Mouse (Mus musculus) urinary bladder, postnatal 36 days (tissue): ENCODE results near the gene Rhoh.

Experiments
- DNase-seq, 2 experiments: peaks; one replicate each; pipeline ENCODE4 v3.0.0; 2022; ENCODE audit warnings: low spot score in 2 of 2, mixed read lengths in 1 of 2

Rhoh gene

DNA sequence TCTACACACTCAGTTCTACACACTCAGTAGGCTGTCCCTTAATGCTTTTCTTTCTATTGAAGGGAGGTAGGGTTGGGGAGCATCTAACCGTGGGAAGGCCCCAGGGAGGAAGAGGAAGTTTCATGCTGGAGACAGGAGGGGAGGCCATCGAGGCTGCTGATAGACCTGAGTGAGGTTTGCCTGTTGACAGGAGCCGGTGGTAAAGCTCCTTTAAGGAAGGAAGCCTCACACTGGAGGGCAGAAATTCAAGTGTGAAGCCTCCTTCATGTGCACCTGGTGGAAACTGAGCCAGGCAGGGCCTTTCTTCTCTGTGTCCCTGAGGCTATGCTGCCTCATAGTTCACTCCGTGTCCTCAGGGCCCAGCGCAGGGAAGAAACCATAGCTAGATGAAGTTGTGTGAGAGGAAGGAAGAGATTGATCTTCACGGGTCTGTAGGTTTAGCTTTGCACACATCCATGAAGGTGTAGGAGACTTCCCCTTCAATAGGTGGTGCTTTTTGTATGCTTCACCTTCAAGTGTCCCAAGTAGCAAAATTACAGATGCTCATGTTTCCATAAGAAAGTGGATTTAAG lies 34.2 kb downstream of the Rhoh start:
- no peak for DNase-seq

DNA sequence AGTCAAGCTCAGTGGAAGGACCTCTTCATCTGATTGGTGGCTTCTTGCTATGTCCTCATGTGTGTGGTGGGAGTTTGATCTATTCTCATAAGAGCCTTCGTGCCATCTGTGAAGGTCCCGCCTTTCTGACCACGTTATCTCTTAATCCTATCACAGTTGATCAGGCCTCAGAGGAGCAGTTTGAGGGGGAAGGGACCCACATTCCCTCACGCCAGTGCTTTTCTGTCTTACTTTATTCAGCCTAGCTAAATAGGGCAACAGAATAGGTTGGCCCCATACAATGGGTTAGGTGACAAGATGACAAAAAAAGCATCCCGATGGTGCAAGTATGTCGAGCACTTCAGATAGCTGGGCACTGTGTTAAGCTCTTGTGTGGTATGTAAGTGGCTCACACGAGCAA lies 34.8 kb downstream of the Rhoh start:
- no peak for DNase-seq

DNA sequence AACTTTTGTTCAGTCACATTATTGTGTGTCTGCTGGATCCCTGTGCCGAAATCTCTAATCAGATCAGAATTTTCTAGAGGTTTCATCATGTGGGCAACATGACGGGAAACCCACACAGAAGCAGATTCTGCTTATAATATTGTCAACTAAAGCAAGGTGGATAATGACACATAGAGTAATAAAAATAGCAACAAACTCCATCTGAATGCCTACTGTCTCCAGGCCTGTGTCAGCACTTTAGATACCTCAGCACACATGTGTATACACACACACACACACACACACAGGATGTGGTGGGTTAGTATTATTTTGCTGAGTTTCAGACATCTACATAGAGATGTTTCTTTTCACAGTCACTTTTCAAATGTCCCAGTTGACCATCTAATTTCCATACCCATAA lies 36.7 kb downstream of the Rhoh start:
- no peak for DNase-seq

GRCm38 (mm10) chr5:65898683-65899082 lies 37.7 kb downstream of the Rhoh start:
- no peak for DNase-seq

- DNase-seq: no peak
Observed at GRCm38 (mm10) chr5:65900113-65900512, 39.1 kb downstream of the Rhoh start.

GRCm38 (mm10) chr5:65900862-65901265 lies 39.9 kb downstream of the Rhoh start:
- DNase-seq: no peak

- DNase-seq: no peak
Observed at GRCm38 (mm10) chr5:65901868-65902418, 40.9 kb downstream of the Rhoh start.

GRCm38 (mm10) chr5:65902811-65903210 lies 41.8 kb downstream of the Rhoh start:
- DNase-seq: no peak

DNA sequence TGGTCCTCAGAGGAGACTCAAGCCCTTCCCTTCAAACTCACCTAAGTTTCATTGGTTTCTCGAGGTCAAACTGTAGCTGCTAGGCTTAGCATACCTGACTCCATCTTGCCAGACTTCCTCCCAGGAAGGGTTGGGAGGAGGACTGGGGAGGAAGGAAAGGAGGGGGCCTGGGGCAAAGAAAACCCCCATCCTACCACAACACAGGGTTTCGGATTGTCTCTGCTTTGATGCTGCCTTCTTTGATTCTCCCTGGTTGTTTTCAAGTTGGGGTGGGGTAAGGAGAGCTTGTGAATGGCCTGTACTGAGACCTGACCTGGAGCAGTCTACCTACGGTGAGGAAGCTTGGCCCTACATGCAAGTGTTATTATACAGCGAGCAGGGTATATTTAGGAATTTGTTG lies 43.5 kb downstream of the Rhoh start:
- DNase-seq: no peak

DNA sequence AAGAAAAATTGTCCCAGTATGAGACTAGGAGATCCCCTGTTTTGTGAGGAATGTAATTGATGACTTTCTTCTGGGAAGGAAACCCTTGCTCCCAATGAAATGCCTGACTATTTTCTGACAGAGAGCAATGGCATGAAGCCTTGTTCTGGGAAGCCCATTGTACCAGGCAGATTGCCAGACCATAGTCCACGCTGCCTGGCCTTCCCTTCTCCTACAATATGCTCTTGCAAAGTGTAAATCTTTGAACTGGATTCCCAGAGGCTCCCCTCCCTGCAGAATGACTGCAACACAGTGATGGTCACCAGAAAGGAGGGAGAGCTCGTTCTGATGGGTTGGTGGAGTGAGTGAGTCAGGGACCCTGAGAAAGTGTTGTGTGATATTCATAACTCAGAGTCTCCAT lies 47.7 kb downstream of the Rhoh start:
- no peak for DNase-seq

GRCm38 (mm10) chr5:65909321-65909720 lies 48.3 kb downstream of the Rhoh start:
- no peak for DNase-seq

DNA sequence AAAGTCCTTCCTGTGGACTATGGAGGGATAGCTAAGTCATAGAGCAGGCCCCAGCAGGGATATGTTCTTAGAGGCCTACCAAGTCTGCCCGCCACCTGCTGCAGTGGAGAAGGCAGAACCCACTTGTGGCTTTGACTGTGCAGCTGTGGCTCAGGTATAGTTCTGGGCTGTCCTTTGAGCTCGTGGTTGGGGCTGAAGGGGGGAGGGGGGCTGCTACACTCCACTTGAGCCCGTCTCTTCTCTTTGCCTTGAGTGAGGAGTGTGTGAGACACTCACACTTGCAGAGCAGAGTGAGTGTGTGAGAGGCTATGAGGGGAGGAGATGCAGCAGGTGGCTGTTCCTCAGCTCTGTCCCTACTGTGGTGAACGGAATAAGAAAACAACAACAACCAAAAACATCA lies 49.4 kb downstream of the Rhoh start:
- no peak for DNase-seq

DNA sequence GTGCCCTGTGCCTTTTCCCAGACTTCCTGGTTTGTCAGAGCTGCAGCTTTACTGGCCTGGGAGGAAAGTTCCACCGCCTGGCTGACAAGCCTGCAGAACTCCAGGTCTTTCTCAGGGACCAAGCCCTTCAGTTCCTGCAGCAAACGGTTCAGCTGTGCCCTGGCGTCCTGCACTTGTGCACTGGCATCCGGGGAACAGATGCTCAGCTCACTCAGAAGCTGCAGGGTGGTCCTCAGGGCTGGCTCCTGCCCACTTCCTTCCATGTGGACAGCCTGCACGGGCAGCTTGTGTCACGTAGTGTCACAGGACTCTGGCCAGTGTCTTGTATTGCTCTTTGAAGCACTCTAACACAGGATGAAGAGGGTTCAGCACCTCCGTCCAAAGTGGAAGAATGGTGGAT lies 50.7 kb downstream of the Rhoh start:
- DNase-seq: no peak

DNA sequence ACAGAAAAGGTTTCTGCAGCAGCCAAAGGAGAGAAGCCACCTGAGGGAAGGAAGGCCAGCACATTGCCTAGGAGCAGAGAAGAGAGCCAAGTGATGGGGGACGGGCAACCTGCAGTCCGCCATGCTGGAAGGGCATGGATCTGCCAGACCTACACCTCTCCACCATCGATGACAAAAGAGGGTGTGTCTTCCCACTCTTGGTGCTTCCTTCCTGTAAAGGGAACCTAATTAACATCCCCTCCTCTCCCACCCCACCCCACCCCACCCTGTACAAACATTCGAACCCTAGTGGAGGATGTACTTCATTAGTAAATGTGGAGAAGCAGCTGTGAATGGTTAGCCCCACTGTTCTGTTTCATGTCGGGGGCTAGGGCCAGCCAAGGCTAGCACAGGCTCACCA lies 51.2 kb downstream of the Rhoh start:
- no peak for DNase-seq

- no peak for DNase-seq
Observed at GRCm38 (mm10) chr5:65913126-65913525, 52.1 kb downstream of the Rhoh start.

GRCm38 (mm10) chr5:65914342-65914741 lies 53.3 kb downstream of the Rhoh start:
- DNase-seq: no peak

GRCm38 (mm10) chr5:65916930-65917329 lies 55.9 kb downstream of the Rhoh start:
- DNase-seq: no peak

DNA sequence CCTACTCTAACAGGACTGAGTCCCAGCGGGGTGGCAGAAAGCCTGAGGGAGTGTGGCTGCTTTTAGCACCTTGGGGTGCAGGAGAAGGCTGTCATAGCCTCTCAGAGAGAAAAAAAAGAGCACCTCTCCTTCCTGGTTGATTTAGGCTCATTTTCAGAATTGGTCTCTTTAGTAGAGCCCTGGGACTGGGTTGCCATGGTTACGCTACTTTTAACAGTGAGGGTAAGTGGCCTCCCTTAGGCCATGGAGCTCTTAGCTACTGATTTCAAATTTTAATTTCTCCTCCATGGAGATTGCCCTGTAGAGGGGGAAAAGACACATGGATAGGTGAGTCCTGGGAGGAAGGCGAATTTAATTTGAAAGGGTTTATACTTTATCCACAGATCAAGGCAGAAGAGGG lies 57.6 kb downstream of the Rhoh start:
- DNase-seq: no peak

GRCm38 (mm10) chr5:65919326-65919725 lies 58.3 kb downstream of the Rhoh start:
- no peak for DNase-seq

DNA sequence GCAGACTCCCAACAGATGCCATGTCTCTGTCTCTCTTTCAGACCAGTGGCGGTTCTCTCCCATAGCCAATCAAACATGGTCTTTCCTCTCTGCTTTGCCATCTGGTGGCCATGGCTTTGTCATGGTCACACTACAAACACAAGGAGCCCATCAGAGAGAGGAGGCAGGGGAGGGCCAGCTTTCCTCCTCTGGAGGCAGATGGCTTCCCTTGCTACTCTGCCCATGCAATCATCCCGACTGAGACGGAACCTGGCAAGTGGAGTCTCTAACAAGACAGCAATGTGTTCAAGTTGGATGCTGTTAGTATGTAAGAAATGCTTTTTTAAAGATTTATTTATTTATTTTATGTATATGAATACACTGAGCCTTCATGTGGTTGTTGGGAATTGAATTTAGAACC lies 58.9 kb downstream of the Rhoh start:
- DNase-seq: no peak

GRCm38 (mm10) chr5:65920701-65921426 lies 59.9 kb downstream of the Rhoh start:
- DNase-seq: no peak

DNA sequence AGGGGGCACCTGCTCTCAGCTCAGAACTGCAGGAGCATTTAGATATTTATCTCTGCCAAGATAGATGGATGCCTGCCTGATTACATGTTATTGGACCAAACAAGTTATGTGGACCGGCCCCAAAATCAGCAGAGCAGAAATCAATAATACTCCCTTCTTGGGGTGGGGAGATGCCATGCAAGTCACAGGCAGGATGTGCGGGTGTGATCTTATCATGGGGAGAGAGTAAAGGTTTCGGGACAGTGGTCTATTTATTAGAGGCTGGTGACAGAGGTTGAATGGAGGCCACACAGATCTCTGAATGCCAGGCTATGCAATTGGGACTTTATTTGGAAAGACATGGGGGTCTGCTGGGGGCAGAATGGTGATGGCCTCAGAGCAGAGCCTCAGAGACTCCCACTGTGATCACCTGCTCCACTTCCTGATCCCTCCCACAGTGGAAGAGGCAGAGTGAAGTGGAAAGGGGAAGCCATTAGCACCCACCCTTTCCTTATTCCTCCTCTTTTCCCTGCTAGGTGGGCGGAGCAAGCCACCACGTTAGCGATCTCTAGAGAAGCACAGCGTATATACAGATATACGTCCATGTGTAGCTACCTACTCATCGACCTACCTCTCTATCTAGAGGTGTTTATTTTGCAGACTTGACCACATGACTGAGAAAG lies 60.6 kb downstream of the Rhoh start:
- no peak for DNase-seq

DNA sequence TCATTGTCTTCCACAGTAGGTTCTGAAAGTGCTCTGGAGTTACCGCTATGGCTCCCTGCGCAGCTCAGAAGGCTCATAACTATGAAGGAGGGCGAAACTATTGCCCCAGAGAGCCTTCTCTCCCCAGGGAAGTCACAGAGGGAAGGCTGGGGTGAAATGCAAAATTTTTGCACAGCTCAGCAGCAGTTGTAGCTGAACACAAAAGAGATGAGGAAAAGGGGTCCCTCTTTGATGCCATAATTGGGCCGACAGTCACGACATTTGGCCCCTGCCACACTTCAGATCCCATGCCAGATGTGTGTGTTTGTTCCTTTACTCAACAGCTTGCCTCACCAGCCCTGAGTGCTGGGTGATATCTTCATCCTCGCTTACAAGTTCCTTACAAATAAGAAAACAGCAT lies 65.7 kb downstream of the Rhoh start:
- no peak for DNase-seq
